Mouse (Mus musculus): ENCODE measurements around the gene Ifnab. TPM values are rescaled to one million over a fixed set of nuclear protein-coding genes. Genes with fewer than 3 reads are reported as not detected.

Gene Ifnab
- polyA plus RNA-seq, 1 experiment from 2014 or later: not detected

GRCm38 (mm10) chr4:88699301-88699700, 8.1 kb upstream of the Ifnab start:
- WGBS: 80% methylated on average over 1 of the region's 1 CpGs
- Histone ChIP-seq H3K27me3 (no peaks in the 10 kb centered on the region), H3K4me3 (no peak overlapping the region), H3K36me3 (no peaks in the 10 kb centered on the region), H3K4me2 (replicated peaks) (no peak overlapping the region), H3K9ac (replicated peaks) (no peak overlapping the region), H3K4me1 (no peaks in the 10 kb centered on the region), H3K27ac (replicated peaks) (no peak overlapping the region), H3K9me3 (no peaks in the 10 kb centered on the region)
- no peak for ATAC-seq (replicated peaks)

- H3K4me3 ChIP-seq: no peak overlapping the region
- no peak overlapping the region for H3K9ac ChIP-seq (replicated peaks)
- no peaks in the 10 kb centered on the region for H3K36me3 ChIP-seq
- no peak for ATAC-seq (replicated peaks)
- H3K27ac ChIP-seq (replicated peaks): no peak overlapping the region
- H3K4me2 ChIP-seq (replicated peaks): no peak overlapping the region
- no peaks in the 10 kb centered on the region for H3K9me3 ChIP-seq
- no peaks in the 10 kb centered on the region for H3K4me1 ChIP-seq
- H3K27me3 ChIP-seq: no peaks in the 10 kb centered on the region
- WGBS: 87% methylated on average over 5 of the region's 5 CpGs
These were observed 7.6 kb upstream of the Ifnab start for GRCm38 (mm10) chr4:88698781-88699180.

- WGBS: 86% methylated on average over 4 of the region's 4 CpGs
- Histone ChIP-seq H3K4me2 (replicated peaks) (no peak overlapping the region), H3K4me3 (no peak overlapping the region), H3K9me3 (no peaks in the 10 kb centered on the region), H3K4me1 (no peaks in the 10 kb centered on the region), H3K9ac (replicated peaks) (no peak overlapping the region), H3K36me3 (no peaks in the 10 kb centered on the region), H3K27me3 (no peaks in the 10 kb centered on the region), H3K27ac (replicated peaks) (no peak overlapping the region)
- ATAC-seq (replicated peaks): no peak
These were observed 6.6 kb upstream of the Ifnab start for GRCm38 (mm10) chr4:88697753-88698152.

DNA sequence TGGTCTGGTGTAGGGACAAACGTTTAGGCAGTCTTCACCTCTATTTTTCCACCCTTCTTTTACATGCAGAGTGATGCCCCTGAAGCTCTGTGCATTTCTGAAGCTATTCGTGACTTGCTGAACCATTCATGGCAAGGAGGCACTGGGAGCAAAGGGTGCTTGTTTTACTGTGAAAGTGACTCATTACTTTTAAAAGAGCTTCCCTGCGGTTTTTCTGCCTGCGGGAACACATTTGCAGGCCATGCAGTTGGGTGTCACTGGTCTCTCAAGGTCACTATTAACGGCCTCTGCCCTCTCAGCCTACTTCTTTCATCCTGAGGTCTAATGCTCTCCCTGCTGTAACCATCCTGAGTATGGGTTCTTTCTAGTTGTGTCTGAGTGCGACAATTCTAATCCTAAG, 5.9 kb upstream of the Ifnab start:
- WGBS: 69% methylated on average over 6 of the region's 6 CpGs
- Histone ChIP-seq H3K9ac (replicated peaks) (no peak overlapping the region), H3K4me3 (no peak overlapping the region), H3K27ac (replicated peaks) (no peak overlapping the region), H3K4me2 (replicated peaks) (no peak overlapping the region), H3K4me1 (no peaks in the 10 kb centered on the region), H3K27me3 (no peaks in the 10 kb centered on the region), H3K9me3 (no peaks in the 10 kb centered on the region), H3K36me3 (no peaks in the 10 kb centered on the region)
- no peak for ATAC-seq (replicated peaks)

DNA sequence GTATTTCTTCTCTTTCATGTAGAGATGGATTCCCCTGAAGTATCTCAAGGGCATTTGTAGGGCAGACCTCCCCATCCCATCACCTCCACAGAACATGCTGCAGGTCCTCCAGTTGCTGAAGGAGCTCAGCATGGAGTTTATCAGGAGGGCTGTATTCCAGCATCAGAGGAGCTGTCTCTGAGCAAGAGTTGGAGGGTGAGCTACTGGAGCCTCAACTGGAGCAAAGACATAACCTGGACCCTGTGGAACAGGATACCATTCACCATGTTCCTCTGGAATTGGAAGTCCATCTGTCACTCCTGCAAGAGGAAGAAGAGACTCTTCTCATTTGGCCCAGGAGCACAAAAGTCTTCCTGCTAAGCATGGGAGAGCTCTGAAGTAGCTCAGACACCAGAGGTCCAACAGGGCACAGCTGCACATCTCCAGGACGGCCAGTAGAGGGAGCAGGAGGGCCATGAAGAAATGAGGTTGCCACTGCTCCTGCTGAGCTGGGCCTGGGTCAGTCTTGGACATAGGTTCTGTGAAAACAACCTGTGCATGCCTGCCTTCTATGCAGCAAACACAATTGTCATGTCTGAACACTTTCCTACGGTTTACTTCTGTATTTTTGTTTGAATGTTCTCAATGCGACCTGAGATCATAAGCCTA, 5.2 kb upstream of the Ifnab start:
- Histone ChIP-seq H3K4me3 (no peak overlapping the region), H3K27ac (replicated peaks) (no peak overlapping the region), H3K4me2 (replicated peaks) (no peak overlapping the region), H3K9me3 (no peaks in the 10 kb centered on the region), H3K9ac (replicated peaks) (no peak overlapping the region), H3K4me1 (no peaks in the 10 kb centered on the region), H3K36me3 (no peaks in the 10 kb centered on the region), H3K27me3 (no peaks in the 10 kb centered on the region)
- peak; percentile 87 for ATAC-seq (replicated peaks)
- 29% methylated on average over 3 of the region's 3 CpGs for WGBS

GRCm38 (mm10) chr4:88693392-88693791, 2.2 kb upstream of the Ifnab start:
- no peaks in the 10 kb centered on the region for H3K4me1 ChIP-seq

GRCm38 (mm10) chr4:88692537-88692936, 1.4 kb upstream of the Ifnab start:
- Histone ChIP-seq H3K4me3 (no peak overlapping the region), H3K4me2 (replicated peaks) (no peak overlapping the region), H3K4me1 (no peaks in the 10 kb centered on the region), H3K9ac (replicated peaks) (no peak overlapping the region), H3K9me3 (no peaks in the 10 kb centered on the region), H3K36me3 (no peaks in the 10 kb centered on the region), H3K27ac (replicated peaks) (no peak overlapping the region), H3K27me3 (no peaks in the 10 kb centered on the region)
- WGBS: 90% methylated on average over 1 of the region's 1 CpGs
- ATAC-seq (replicated peaks): no peak

More at GRCm38 (mm10) chr4:88693392-88693791, 2.2 kb upstream of the Ifnab start:
- Histone ChIP-seq H3K4me3 (no peak overlapping the region), H3K36me3 (no peaks in the 10 kb centered on the region), H3K27ac (replicated peaks) (no peak overlapping the region), H3K27me3 (no peaks in the 10 kb centered on the region), H3K9me3 (no peaks in the 10 kb centered on the region), H3K4me2 (replicated peaks) (no peak overlapping the region), H3K9ac (replicated peaks) (no peak overlapping the region)
- WGBS: 88% methylated on average over 2 of the region's 2 CpGs
- ATAC-seq (replicated peaks): no peak

DNA sequence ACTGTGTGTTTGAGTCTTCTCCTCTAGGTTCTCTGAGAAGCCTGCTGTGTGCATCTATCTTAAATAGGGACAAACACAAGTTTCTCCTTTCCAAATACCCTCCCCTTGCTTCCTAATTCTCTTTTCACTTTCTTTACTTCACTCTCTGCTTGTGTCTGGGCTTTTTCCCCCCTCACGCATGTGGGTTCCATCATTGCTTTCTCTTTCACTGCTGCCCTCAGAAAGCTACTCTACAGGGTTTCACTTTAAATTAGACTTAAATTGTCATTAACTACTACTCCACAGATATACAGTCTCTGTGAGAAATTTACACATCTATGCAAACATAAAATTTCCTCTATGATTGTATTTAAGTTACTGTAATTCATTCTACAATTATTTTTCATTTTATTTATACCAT, 7.3 kb downstream of the Ifnab start, which contains the start of gene Ifna2:
Gene Ifna2, minus strand, starts transcription at position 101 of the 400 bp plus-strand sequence.
- WGBS: 100% methylated on average over 1 of the region's 1 CpGs
- H3K27me3 ChIP-seq: no peaks in the 10 kb centered on the region
- ATAC-seq (replicated peaks): no peak
- H3K27ac ChIP-seq (replicated peaks): no peak within 1 kb of the TSS
- H3K9ac ChIP-seq (replicated peaks): no peak within 1 kb of the TSS
- H3K4me2 ChIP-seq (replicated peaks): no peak within 1 kb of the TSS
- H3K9me3 ChIP-seq: no peaks in the 10 kb centered on the region
- H3K36me3 ChIP-seq: no peaks in the 10 kb centered on the region
- H3K4me3 ChIP-seq: no peak within 1 kb of the TSS
- no peaks in the 10 kb centered on the region for H3K4me1 ChIP-seq

DNA sequence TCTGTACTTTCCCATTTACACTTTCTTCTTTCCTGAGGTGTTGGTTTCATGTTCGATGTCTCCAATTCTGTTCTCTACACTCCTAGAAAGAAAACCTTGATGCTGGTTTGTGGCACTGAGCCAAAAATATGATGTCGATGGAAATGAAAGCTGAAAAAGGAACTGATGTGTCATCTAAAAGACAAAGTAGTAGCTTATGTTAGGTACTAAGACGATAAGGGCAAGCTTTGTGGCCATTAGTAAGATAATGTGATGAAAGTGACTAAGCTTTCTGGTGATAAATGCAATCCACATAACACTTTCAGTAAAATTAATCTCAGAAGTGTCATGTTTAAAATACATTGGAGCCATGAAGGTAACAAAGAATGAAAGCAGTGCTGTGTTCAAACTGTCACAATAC, 9.8 kb downstream of the Ifnab start:
- H3K4me3 ChIP-seq: no peak overlapping the region
- no peak overlapping the region for H3K9ac ChIP-seq (replicated peaks)
- no peak overlapping the region for H3K27ac ChIP-seq (replicated peaks)
- no peak overlapping the region for H3K4me2 ChIP-seq (replicated peaks)
- H3K9me3 ChIP-seq: no peaks in the 10 kb centered on the region
- no peaks in the 10 kb centered on the region for H3K4me1 ChIP-seq
- WGBS: 75% methylated on average over 3 of the region's 3 CpGs
- H3K36me3 ChIP-seq: no peaks in the 10 kb centered on the region
- no peak for ATAC-seq (replicated peaks)
- H3K27me3 ChIP-seq: no peaks in the 10 kb centered on the region

DNA sequence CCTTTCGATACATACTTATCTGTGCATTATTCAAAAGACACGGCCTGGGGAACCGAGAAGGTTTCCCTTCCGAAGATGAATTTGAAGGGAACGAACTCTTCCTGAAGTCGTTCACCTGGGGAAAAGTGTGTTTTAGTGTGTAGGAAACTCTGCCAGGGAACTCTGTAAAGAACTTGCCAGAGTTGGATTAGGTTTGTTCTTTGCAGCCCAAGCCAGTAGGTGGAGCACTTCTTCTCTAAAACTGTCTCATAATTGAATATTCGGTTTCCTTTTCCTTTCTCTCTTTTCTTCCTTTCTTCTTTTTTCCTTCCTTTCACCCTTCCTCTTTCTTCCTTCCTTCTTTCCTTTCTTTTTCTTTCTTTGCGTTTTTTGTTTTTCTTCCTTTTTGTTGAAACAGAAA, 10.8 kb downstream of the Ifnab start:
- Histone ChIP-seq H3K36me3 (no peaks in the 10 kb centered on the region), H3K27me3 (no peaks in the 10 kb centered on the region), H3K4me3 (no peak overlapping the region), H3K9me3 (no peaks in the 10 kb centered on the region), H3K27ac (replicated peaks) (no peak overlapping the region), H3K4me2 (replicated peaks) (no peak overlapping the region), H3K4me1 (no peaks in the 10 kb centered on the region), H3K9ac (replicated peaks) (no peak overlapping the region)
- ATAC-seq (replicated peaks): no peak
- WGBS: 55% methylated on average over 8 of the region's 8 CpGs

DNA sequence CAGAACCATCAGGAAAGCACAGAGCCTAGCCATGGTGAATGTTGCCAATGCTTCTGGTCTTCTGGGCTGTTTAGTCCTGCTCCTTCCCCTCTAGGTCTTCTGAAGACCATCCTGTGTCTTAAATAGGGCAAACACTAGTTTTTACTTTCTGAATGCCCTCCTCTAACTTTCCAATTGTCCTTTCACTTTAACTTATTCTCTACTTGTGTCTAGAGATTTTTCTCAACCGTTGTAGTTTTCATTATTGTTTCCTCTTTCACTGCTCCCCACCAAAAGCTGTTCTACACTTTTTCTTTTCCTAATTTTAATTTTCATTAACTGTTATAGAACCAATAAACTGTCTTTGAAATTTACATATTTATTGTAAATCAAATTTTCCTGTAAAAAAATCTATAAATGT, 14.3 kb downstream of the Ifnab start, which contains the start of gene Ifna16:
Gene Ifna16, minus strand, starts transcription at position 101 of the 400 bp plus-strand sequence.
- no peaks in the 10 kb centered on the region for H3K27me3 ChIP-seq
- no peaks in the 10 kb centered on the region for H3K9me3 ChIP-seq
- 82% methylated on average over 1 of the region's 1 CpGs for WGBS
- no peak within 1 kb of the TSS for H3K9ac ChIP-seq (replicated peaks)
- no peak within 1 kb of the TSS for H3K27ac ChIP-seq (replicated peaks)
- H3K36me3 ChIP-seq: no peaks in the 10 kb centered on the region
- no peak within 1 kb of the TSS for H3K4me2 ChIP-seq (replicated peaks)
- no peak within 1 kb of the TSS for H3K4me3 ChIP-seq
- no peaks in the 10 kb centered on the region for H3K4me1 ChIP-seq
- ATAC-seq (replicated peaks): no peak

- WGBS: 45% methylated on average over 1 of the region's 1 CpGs
- Histone ChIP-seq H3K4me2 (replicated peaks) (no peak overlapping the region), H3K4me1 (no peaks in the 10 kb centered on the region), H3K36me3 (no peaks in the 10 kb centered on the region), H3K9ac (replicated peaks) (no peak overlapping the region), H3K9me3 (no peaks in the 10 kb centered on the region), H3K27me3 (no peaks in the 10 kb centered on the region), H3K27ac (replicated peaks) (no peak overlapping the region), H3K4me3 (no peak overlapping the region)
- ATAC-seq (replicated peaks): no peak
These were observed 35.7 kb downstream of the Ifnab start for GRCm38 (mm10) chr4:88655461-88655860.

DNA sequence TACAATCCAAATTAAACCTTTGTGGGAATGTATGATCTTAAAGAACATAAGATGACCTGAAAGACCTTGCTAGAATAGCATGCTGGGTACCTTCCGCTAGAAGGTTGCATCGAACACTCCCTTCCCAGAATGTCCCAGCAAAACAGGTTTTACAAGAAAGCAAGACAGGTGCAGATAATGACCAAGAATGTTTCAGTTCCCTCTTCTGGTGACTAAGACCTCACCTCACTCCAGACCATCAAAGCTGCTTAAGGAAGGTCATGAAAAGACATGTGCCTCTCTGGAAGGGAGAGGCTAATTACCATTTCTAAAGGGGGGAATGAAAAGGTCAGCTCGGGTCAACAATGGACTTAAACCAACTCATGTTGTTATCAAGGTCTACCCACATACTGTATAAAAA, 37.5 kb downstream of the Ifnab start:
- 70% methylated on average over 3 of the region's 3 CpGs for WGBS
- H3K9ac ChIP-seq (replicated peaks): no peak overlapping the region
- no peak overlapping the region for H3K4me3 ChIP-seq
- H3K27ac ChIP-seq (replicated peaks): no peak overlapping the region
- no peaks in the 10 kb centered on the region for H3K9me3 ChIP-seq
- no peaks in the 10 kb centered on the region for H3K36me3 ChIP-seq
- no peaks in the 10 kb centered on the region for H3K4me1 ChIP-seq
- H3K27me3 ChIP-seq: no peaks in the 10 kb centered on the region
- no peak for ATAC-seq (replicated peaks)
- H3K4me2 ChIP-seq (replicated peaks): no peak overlapping the region

All from forebrain, embryonic 15.5 days (tissue).